Mouse (Mus musculus): ENCODE measurements at regions not wholly inside any gene's neighbourhood (a gene's known extent, or its start where the extent isn't known, plus 50 kb on each side); places are given as distances from the start of the nearest gene placed in this dataset.
A peak's percentile ranks its signal among the peaks of the same experiment; 100 is the strongest.

- no peak for DNase-seq
These were observed 130.7 kb upstream of the Gprin3 start for GRCm38 (mm10) chr6:59556668-59557310.

GRCm38 (mm10) chr6:59537025-59537424, 110.9 kb upstream of the Gprin3 start:
- no peak for DNase-seq

- DNase-seq, result no peak
These were observed 98.8 kb upstream of the Gprin3 start for GRCm38 (mm10) chr6:59524940-59525265.

DNA sequence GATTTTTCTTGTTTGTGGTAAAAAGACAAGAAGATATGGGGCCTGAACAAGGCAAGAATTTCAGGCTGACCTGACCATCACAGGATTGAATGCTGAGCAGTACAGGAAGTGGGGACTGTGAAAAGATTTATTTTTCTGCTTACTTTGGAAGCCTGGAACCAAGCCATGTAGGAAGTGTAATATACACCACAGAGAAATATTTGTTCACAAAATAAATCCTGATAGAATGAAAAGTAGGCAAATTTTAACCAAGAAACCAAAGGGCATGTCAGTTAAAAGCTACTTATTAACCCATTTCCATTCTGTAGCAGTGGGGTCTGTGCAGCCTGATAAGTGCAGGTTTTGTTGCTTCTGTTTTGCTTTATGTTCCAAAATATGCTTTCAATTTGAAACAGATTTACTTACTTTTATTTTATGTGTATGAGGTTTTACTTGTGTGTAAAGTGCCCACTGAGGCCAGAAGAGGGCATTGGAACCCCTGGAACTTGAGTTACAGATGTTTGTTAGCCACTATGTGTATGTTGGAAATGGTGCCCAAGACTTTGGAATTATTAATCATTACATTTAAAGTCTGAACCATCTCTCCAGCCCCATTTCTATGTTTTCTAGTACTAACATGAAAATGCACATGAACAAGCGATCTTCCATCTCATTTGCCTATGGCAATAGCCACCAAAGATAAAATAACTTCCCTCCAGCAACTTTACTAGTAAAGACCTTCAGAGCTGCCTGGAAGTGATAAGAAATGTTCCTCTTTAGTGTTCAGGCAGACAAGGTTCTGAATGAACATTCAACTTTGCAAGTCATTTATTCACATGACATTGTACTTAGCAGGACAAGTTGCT, 98.2 kb upstream of the Gprin3 start:
- DNase-seq, result no peak

GRCm38 (mm10) chr6:59522960-59523359, 96.9 kb upstream of the Gprin3 start:
- DNase-seq, result no peak

GRCm38 (mm10) chr6:59500818-59501217, 74.7 kb upstream of the Gprin3 start:
- DNase-seq, result peak in 1 of 2 experiments; percentile 4

DNA sequence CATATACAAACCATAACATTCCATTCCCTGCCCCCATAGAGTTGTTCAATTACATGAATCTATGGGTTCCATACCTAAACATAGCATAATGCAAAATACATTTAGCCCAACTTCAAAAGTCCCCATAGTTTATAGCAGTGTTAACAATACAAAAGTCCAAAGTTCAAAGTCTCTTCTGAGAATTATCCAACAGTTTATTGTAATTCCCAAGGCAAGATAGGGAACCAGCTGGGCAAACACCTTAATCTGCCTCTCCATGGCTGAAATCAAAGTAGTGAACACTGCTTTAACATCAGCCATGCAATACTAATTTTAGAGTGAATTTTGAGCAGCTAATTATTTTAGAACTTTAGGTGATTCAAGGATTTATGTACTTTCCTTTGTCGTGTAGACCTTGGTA, 72.7 kb upstream of the Gprin3 start:
- no peak for DNase-seq

GRCm38 (mm10) chr6:59498079-59498478, 72.0 kb upstream of the Gprin3 start:
- peak; percentile 77 to 79 for DNase-seq

DNA sequence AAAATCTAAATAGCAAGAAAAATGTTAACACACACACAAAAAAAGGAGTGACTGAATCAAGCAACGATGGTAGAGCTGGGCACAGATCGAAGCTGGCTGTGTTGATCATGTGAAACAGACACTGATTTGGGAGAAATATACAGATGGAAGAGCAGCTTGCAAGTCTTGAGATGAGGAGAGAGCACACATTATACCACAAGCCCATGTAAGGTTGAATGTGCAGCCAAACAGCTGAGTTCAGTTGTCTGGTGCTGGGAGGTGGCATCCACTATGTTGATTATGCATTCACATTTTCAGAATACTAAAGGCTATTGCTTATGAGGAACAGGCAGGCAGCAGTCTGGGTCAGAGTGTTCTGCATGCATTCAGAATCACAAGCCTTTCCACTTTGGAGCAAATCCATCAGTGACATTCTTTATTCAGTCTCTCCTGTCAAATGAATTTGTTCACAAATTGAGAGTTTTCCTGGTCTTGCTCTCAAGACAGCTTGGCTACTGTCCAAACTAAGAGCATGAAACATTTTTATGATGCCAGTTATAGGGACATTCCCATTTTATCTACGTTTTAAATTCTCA, 63.0 kb upstream of the Gprin3 start:
- no peak for DNase-seq

DNA sequence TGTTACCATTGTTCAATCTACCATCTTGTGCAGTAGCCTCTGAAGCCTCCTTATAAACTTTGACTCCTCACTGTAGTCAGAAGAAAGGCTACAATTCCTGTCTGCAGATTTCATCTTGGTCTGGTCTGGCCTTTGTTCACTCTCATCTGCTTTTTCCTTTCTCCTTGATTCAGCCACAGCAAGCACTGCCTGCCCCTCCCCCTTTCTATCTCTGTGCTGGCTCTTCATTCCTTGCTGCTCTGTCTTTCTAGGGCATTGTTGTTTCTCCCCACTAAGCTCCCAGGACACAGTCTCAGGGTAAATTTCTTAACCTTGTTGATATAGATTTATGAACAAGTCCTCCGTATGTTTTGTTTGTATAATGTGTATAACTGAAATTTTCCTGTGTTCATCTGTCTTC, 62.3 kb upstream of the Gprin3 start:
- DNase-seq, result no peak

DNA sequence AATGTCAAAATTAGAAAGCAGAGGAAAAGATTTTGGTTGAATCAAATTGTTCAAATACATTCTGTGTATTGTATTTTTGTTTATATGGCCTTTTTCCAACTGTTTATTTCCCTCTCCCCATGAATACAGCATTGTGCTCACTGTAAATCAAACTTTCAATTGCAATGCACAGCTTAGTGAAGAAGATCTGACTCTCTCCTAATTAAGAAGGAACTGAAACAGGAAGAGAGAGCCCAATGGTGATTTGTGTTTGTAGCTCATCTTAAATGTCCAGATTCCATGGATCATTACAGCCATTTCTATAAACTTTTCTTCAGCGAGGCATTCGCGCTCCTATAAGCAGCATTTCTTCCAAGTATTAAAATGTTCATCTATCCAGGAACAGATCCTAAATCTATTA, 57.9 kb upstream of the Gprin3 start:
- DNase-seq, result no peak

DNA sequence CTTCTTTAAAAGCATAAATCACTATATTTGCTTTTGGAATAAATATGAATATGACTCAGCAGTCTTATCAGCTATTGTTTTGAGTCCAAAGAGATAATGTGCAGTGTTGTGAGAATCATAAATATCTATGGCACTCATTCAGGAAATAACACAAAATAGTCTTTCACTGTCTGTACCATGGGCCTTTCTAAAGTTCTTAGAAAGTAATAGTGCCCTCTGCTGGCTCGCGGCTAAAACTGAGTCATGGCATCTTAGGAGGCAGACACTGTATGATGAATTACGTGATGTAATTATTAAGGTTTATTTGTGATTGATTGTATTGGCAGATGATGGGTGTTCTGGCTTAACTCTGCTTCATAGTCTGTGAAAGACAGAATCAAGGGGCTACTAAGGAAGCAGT, 57.5 kb upstream of the Gprin3 start:
- DNase-seq, result peak; percentile 57 to 58

All from kidney, postnatal 4 days (tissue).